Mouse (Mus musculus) urinary bladder, postnatal 14 days (tissue): ENCODE data around the gene Gm45713.
"Not testable (repeated sequence)": the region's sequence is repeated elsewhere in the genome, so short reads cannot be mapped to it uniquely, and the experiment has no call there.

Source experiments
- DNase-seq: peaks from one replicate; pipeline ENCODE4 v3.0.0; 2021; ENCODE audit warnings: low spot score

Gm45713 gene

DNA sequence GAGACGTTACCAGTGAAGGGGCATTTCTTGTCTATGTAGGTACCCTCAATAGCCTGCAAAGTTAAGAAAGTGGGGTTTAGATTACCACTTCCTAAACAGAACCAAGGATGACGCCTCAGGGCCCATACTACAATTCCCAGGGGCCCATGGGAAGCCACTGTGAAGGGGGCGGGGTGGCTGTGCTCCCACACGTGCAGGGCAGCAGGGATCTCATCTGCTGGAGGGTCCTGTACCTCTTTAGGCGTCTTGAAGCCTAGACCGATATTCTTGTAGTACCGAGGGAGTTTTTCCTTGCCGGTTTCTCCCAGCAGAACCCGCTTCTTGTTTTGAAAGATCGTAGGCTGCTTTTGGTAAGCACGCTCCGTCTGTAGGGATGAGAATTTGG, 12.9 kb downstream of the Gm45713 start:
- DNase-seq = peak; percentile 41

DNA sequence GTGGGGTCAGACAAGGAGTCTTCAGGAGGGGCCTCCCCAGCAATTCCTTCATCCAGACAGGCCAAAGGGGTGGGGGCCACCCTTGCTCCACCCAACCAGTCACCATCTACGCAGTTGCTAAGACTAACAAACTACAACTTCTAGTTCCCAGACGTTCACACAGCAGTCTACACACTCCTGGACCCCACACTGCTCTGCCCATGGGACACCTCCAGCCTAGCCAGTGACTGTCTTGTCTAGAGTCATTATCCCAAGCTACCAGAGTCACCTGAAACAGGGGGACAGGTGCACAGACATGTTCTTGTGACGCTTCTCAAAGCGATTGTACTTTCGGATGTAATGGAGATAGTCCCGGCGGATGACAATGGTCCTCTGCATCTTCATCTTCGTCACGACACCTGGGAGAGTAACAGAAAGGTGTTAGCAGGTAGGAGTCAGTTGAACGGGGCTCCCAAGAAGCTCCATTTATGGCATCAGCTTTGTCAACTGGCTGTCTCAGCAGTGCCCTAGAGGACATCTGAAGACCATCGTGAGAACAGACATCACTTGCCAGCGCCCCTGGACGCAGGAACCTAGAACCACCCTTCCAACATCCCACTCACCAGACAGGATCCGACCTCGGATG, 13.4 kb downstream of the Gm45713 start:
- no peak for DNase-seq

DNA sequence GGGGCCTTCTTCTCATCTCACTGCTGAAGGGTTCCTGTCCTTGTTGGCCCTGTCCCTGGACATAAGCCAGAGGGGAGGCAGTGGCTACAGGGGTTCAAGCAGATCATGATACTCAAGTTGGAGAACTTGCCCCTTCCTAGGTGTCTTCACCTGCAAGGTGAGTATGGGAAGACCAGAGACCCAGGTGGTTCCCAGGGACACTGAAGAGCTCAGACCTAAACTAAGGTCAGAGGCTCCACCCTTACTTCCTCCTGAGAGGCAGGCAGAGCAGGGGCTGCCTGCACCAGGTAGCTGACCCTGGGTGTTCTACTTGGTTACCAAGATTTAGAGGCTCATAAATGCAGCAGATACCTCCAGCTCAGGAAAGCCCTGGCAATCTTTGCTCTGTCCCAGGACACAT, 14.1 kb downstream of the Gm45713 start:
- no peak for DNase-seq

GRCm38 (mm10) chr7:45121404-45121803, 14.6 kb downstream of the Gm45713 start:
- DNase-seq = no peak

GRCm38 (mm10) chr7:45119780-45120709, 16.0 kb downstream of the Gm45713 start:
- no peak for DNase-seq

DNA sequence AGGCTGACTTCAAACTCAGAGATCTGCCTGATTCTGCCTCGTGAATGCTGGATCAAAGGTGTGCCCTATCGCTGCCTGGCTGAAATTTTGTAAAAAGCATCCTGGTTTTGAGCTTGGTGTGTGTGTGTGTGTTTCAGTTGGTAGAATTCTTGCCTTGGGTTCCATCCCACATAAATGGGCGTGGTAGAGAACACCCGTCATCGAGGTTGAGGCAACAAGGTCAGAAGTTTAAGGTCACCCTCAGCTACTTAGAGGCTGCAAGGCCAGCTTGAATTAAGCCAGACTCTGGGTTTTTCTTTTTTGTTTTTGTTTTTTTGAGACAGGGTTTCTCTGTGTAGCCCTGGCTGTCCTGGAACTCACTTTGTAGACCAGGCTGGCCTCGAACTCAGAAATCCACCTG, 17.7 kb downstream of the Gm45713 start:
- no peak for DNase-seq

- DNase-seq = no peak
Measured at GRCm38 (mm10) chr7:45117566-45117965, 18.5 kb downstream of the Gm45713 start.

DNA sequence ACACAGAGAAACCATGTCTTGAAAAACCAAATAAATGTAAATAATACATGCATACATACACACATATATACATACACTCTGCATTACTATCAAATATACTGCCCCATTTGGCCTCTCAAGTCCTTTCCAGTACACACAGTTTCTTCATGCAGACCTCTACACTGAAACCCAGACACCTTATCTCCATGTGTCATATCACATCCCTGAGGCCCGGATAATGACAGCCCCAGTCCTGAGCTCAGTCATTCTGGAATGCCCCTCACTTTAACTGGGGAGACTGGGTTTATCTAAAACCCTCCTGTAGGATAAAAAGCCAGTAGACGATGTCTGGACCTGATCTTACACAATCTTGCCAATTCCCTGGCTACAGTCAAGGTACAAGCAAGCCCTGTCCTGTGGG, 22.6 kb downstream of the Gm45713 start:
- no peak for DNase-seq

DNA sequence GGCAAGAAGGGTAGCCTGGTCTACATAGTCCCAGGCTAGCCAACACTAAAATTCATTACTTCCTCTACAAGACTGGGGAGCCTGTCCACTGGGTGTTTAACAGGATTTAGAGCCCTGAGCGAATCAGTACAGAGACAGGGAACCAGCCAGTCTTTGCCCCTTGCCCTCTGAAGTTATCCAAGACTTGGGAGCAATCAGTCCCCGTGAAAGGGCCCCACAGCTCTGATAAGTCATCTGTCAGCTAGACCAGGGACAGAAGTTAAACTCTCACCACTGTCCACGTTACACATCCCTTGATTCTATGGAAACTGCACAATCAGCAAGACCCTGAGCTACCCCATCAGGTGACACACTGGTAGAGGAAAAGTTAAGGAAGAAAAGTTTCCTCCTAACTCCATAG, 23.5 kb downstream of the Gm45713 start:
- no peak for DNase-seq

DNA sequence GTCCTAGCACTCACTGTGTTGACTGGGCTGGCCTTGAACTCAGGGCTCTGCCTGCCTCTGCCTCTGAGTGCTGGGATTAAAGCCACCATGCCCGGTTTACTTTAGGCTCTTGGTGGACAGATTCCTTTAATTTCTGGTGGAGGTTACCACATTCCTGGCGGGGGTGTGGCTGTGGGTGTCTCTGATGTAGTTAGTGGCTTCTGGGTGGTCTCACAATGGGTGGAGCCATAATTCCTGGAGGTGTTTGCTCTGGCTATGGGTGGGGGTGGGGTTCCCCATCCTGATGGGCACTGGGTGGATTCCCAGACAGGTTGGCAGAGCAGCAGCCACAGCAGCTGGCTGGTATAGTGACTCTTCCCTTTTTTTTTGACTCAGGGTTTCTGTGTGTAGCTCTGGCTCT, 24.1 kb downstream of the Gm45713 start:
- no peak for DNase-seq

- not testable (repeated sequence) for DNase-seq
Measured at GRCm38 (mm10) chr7:45110089-45110488, 25.9 kb downstream of the Gm45713 start.

DNA sequence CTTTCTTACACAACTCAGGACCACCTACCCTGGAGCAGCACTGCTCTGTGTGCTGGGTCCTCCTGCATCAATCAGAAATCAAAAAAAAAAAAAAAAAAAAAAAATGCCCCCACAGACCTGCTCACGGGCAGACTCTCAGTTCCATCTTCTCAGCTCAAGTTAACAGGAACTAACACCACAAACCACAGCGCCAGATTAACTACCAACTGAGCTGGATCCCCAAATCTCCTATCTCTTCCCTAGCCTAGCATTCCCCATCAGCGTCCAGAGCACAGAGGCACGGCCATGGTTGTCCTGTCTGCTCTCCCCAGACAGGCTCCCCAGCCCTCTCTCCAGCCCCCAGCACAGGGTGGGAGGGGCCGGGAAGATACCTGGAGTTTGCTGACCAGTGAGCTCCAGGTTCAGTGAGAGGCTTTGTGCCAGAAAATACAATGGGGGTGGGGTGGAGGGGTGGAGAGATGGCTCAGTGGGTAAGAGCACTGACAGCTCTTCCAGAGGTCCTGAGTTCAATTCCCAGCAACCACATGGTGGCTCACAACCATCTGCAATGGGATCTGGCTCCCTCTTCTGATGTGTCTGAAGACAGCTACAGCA, 28.9 kb downstream of the Gm45713 start:
- no peak for DNase-seq

DNA sequence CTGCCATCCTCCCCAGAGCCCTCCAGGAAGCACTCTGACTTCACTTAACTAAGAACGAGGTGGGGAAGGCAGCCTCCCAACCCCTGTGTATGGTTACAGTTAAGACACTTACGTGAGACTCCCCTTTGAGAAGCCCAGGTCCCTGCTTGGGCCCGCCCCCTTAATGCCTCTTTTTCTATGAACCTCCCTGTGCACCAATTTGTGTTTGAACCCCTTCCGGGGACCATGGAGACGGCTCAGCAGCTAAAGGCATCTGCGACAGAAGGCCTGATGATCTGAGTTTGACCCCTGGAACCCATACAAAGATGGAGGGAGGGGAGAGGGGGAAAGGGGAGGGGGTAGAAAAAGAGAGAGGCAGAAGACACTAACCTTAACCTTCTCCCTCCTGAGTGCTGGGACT, 29.6 kb downstream of the Gm45713 start:
- no peak for DNase-seq

GRCm38 (mm10) chr7:45105491-45105890, 30.5 kb downstream of the Gm45713 start:
- DNase-seq = no peak

DNA sequence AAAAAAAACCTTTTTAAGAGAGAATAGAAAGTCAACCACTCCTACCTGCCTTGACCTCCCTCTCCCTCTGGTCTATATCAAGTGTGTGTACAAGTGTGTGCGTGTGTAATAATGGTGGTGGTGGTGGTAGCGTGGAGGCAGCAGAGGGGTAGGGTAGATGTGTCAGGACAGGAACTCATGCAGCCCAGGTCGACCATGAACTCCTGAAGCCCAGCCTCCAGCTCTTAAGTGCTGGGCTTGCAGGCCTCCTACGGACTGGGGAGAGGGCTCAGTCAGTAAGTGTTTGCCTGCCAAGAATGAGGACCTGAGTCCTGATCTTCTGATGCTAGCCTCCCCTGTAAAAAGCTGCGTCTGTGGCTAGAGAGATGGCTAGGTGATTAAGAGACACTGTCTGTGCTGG, 31.1 kb downstream of the Gm45713 start:
- DNase-seq = no peak

GRCm38 (mm10) chr7:45103652-45104180, 32.3 kb downstream of the Gm45713 start, which contains the start of gene Fcgrt:
Gene Fcgrt (minus strand): TSS chr7:45103851.
- DNase-seq = peak; percentile 93

DNA sequence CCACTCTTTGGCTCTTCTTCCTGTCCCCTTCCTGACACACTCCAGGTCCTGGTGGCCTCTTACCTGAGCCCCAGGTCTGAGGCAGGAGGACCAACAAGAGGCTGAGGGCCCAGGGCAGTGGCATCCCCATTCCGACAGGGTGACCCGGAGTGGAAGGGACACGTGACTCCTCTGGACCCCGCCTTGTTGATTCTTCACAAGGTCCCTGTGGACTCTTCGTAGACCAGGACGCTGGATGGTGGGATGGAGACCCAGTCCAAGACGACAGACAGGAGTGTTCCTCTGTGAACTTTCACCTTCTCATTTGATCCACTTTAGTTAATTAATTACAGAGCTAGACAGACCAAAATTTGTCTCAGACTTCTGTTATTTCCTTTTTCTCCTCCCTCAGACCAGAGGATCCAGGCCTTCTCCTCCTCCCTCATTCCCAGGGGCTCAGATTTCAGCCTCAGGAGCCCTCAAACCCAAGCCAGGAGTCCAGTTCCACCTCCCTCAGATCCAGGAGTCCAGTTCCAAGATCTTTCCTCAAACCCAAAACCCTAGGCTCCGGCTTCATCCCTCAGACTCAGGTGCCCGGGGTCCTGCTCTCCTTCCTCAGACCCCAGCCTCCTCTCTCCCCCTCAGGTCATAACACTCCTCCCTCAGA, 33.0 kb downstream of the Gm45713 start:
- DNase-seq = no peak

DNA sequence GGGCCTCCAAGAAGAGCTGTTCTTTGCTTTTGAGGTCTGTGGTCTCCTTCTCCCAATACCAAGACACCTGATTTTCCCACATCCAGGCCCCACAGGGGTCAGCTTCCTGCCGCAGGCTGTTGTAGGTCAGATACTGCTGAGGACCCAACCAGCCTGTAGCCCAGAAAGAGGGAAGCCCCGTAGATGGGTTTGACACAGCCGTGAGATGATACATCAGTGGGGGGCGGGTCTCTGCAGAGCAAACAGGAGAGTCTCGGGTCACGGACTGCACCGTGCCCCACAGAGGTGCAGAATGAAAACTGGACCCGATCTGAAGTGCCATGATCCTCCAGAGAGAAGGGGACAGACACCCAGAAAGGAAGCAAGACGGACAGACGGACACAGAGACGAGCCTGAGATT, 33.6 kb downstream of the Gm45713 start:
- no peak for DNase-seq

- no peak for DNase-seq
Measured at GRCm38 (mm10) chr7:45100046-45100445, 36.0 kb downstream of the Gm45713 start.

- DNase-seq = no peak
Measured at GRCm38 (mm10) chr7:45098541-45099240, 37.3 kb downstream of the Gm45713 start.

- no peak for DNase-seq
Measured at GRCm38 (mm10) chr7:45097479-45097878, 38.6 kb downstream of the Gm45713 start.

DNA sequence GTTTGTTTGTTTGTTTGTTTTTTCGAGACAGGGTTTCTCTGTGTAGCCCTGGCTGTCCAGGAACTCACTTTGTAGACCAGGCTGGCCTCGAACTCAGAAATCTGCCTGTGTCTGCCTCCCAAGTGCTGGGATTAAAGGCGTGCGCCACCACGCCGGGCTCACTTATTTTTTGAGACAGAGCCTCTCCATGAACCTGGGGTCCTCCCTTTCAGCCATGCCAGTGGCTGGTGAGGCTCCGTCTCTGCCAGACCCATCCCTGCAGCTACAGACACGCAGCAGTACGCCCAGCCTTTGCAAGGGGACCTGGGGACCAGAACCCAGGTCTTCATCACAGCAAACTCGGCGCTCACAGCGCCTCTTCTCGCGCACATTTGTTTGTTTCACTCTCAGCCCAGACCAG, 40.1 kb downstream of the Gm45713 start:
- DNase-seq = not testable (repeated sequence)
